Mouse (Mus musculus): ENCODE measurements around the gene Polg2. TPM values are rescaled to one million over a fixed set of nuclear protein-coding genes. Genes with fewer than 3 reads are reported as not detected.
A peak's percentile ranks its signal among the peaks of the same experiment; 100 is the strongest.
"Not testable (repeated sequence)": the region's sequence is repeated elsewhere in the genome, so short reads cannot be mapped to it uniquely, and the experiment has no call there.

Gene Polg2
- polyA plus RNA-seq, 1 experiment from 2014 or later, result 12.9 TPM

DNA sequence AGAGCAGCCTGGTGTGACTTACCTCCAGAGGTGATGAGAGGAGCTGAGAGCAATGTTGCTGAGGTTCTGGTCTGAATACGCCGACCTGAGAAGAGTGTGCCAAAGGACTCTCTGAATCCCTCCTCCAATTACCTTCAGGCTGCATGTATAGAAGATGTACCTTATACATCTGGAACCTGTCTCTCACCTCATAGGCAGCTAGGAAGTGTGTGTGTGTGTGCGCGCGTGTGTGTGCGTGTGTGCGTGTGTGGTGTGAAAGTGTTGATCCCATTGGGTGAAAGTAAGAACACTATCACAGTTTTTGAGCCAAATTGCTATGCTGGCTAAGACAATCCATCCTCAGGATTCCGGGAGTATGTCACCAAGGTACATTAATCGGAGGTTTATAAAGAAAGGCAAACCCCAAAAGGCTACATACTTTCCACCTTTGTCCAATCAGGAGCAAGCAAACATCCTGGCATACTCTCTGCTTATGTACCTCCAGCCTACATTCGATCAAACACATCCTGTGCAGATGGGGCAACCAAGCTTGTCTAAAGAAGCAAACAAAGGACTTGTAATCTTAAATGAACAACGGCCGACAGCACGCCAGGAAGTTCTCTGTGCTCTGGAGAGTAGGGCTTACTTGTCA lies 29.1 kb downstream of the Polg2 start, which contains the start of gene Pecam1:
Pecam1 (minus strand) TSS at position 508 of the 631 bp plus-strand sequence.
- no peak for TF ChIP-seq CTCF (IDR thresholded peaks at IDR 0.05; ENCODE audit: low read depth)
- Histone ChIP-seq H3K27ac (ENCODE audit: low read depth, low read length) (no peak within 1 kb of the TSS), H3K4me1 (replicated peaks; ENCODE audit: control insufficient read depth, insufficient read depth, low read length) (no peaks in the 10 kb centered on the region), H3K27me3 (replicated peaks; ENCODE audit: control insufficient read depth, insufficient read depth, low read length) (no peaks in the 10 kb centered on the region), H3K4me2 (replicated peaks; ENCODE audit: low read depth) (no peak within 1 kb of the TSS), H3K9ac (ENCODE audit: low read depth, low read length) (no peak within 1 kb of the TSS), H3K36me3 (ENCODE audit: control insufficient read depth, insufficient read depth) (no peaks in the 10 kb centered on the region), H3K4me3 (ENCODE audit: low read depth, low read length) (no peak within 1 kb of the TSS), H3K9me3 (ENCODE audit: control insufficient read depth) (no peaks in the 10 kb centered on the region)
- no peak for ATAC-seq
- WGBS, result 71% methylated on average over 13 of the region's 13 CpGs

DNA sequence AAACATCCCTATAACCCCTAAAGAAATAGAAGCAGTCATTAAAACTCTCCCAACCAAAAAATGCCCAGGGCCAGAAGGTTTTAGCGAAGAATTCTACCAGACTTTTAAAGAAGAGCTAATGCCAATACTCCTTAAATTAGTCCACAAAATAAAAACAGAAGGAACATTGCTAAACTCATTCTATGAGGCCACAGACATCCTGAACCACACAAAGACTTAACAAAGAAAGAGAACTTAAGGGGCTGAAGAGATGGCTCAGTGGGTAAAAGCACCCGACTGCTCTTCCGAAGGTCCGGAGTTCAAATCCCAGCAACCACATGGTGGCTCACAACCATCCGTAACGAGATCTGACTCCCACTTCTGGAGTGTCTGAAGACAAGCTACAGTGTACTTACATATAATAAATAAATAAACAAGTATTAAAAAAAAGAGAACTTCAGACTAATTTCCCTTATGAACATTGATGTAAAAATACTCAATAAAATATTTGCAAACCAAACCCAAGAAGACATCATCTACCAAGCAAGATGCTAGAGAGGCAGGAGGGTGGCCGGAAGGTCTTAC lies 29.7 kb downstream of the Polg2 start:
- not testable (repeated sequence) for H3K27me3 ChIP-seq (replicated peaks; ENCODE audit: control insufficient read depth, insufficient read depth, low read length); H3K36me3 ChIP-seq (ENCODE audit: control insufficient read depth, insufficient read depth); ATAC-seq; H3K4me3 ChIP-seq (ENCODE audit: low read depth, low read length); H3K4me1 ChIP-seq (replicated peaks; ENCODE audit: control insufficient read depth, insufficient read depth, low read length); H3K4me2 ChIP-seq (replicated peaks; ENCODE audit: low read depth); H3K9ac ChIP-seq (ENCODE audit: low read depth, low read length); H3K9me3 ChIP-seq (ENCODE audit: control insufficient read depth); H3K27ac ChIP-seq (ENCODE audit: low read depth, low read length)
- 95% methylated on average over 7 of the region's 7 CpGs for WGBS

DNA sequence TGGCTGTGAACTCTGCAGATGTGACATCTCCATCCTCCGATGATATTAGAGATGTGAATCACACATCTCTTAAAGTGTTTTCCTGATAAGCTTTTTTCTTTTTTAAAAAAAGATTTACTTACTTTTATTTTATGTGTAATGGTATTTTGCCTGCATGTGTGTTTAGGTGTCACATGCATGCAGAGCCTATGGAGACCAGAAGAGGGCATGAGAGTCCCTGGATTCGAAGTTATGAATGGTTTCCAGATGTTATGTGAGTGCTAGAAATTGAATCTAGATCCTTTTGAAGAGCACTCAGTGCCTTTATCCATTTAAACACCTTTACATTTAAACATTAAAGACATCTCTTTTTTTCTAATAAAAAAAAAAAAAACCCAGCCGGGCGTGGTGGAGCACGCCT lies 34.4 kb downstream of the Polg2 start:
- Histone ChIP-seq H3K27me3 (replicated peaks; ENCODE audit: control insufficient read depth, insufficient read depth, low read length) (no peaks in the 10 kb centered on the region), H3K27ac (ENCODE audit: low read depth, low read length) (no peak overlapping the region), H3K4me2 (replicated peaks; ENCODE audit: low read depth) (no peak overlapping the region), H3K4me3 (ENCODE audit: low read depth, low read length) (no peak overlapping the region), H3K36me3 (ENCODE audit: control insufficient read depth, insufficient read depth) (no peaks in the 10 kb centered on the region), H3K9me3 (ENCODE audit: control insufficient read depth) (no peaks in the 10 kb centered on the region), H3K4me1 (replicated peaks; ENCODE audit: control insufficient read depth, insufficient read depth, low read length) (no peaks in the 10 kb centered on the region), H3K9ac (ENCODE audit: low read depth, low read length) (no peak overlapping the region)
- WGBS, result 92% methylated on average over 5 of the region's 5 CpGs
- peak; percentile 57 for TF ChIP-seq CTCF (IDR thresholded peaks at IDR 0.05; ENCODE audit: low read depth)
- no peak for ATAC-seq

DNA sequence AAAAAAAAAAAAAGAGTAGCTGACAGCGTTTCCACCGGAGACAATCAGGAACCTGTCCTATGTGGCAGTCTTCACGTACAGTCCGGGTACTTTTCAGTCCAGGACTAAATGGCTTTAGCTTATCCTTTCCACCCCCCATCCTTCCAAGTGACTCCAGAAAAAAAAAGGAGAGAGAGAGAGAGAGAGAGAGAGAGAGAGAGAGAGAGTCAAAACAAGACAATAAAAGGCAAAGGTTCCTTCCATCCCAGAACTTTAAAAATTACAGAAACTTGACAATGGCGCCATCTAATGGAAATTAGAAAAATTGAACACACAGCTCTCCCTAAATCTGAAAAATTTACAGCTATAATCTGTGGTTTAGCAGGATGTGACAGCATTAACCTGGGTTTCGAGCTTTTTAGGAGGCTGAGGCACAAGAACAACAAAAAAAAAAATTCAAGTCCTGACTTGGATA lies 36.9 kb downstream of the Polg2 start:
- no peak for ATAC-seq
- no peak overlapping the region for H3K27ac ChIP-seq (ENCODE audit: low read depth, low read length)

DNA sequence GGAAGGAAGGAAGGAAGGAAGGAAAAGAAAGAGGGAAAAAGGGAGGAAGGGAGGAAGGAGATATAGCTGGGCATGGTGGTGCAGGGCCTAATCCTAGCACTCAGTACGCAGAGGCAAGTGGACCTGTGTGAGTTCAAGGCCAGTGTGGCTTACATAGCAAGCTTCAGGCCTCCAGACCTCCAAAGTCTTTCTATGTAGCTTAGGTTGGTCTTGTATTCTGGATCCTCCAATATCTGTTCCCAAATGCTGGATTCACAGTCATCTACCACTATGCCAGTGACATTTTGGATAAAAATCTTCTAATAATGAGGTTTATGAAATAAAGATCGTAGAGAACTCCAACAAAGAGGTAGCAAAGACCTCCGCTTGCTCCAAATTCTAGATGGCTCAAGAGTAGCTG lies 37.5 kb downstream of the Polg2 start:
- no peaks in the 10 kb centered on the region for H3K4me1 ChIP-seq (replicated peaks; ENCODE audit: control insufficient read depth, insufficient read depth, low read length)
- no peak for TF ChIP-seq CTCF (IDR thresholded peaks at IDR 0.05; ENCODE audit: low read depth)
- H3K27ac ChIP-seq (ENCODE audit: low read depth, low read length), result no peak overlapping the region
- no peak overlapping the region for H3K4me3 ChIP-seq (ENCODE audit: low read depth, low read length)
- H3K36me3 ChIP-seq (ENCODE audit: control insufficient read depth, insufficient read depth), result no peaks in the 10 kb centered on the region
- no peak for ATAC-seq
- no peak overlapping the region for H3K4me2 ChIP-seq (replicated peaks; ENCODE audit: low read depth)
- H3K27me3 ChIP-seq (replicated peaks; ENCODE audit: control insufficient read depth, insufficient read depth, low read length), result no peaks in the 10 kb centered on the region
- H3K9ac ChIP-seq (ENCODE audit: low read depth, low read length), result no peak overlapping the region
- WGBS, result 91% methylated on average over 3 of the region's 3 CpGs
- no peaks in the 10 kb centered on the region for H3K9me3 ChIP-seq (ENCODE audit: control insufficient read depth)

More for the DNA sequence above, 36.9 kb downstream of the Polg2 start:
- Histone ChIP-seq H3K4me2 (replicated peaks; ENCODE audit: low read depth) (no peak overlapping the region), H3K27me3 (replicated peaks; ENCODE audit: control insufficient read depth, insufficient read depth, low read length) (no peaks in the 10 kb centered on the region), H3K9ac (ENCODE audit: low read depth, low read length) (no peak overlapping the region), H3K4me1 (replicated peaks; ENCODE audit: control insufficient read depth, insufficient read depth, low read length) (no peaks in the 10 kb centered on the region), H3K36me3 (ENCODE audit: control insufficient read depth, insufficient read depth) (no peaks in the 10 kb centered on the region), H3K9me3 (ENCODE audit: control insufficient read depth) (no peaks in the 10 kb centered on the region), H3K4me3 (ENCODE audit: low read depth, low read length) (no peak overlapping the region)
- TF ChIP-seq CTCF (IDR thresholded peaks at IDR 0.05; ENCODE audit: low read depth), result peak; percentile 79
- WGBS, result 38% methylated on average over 6 of the region's 6 CpGs

DNA sequence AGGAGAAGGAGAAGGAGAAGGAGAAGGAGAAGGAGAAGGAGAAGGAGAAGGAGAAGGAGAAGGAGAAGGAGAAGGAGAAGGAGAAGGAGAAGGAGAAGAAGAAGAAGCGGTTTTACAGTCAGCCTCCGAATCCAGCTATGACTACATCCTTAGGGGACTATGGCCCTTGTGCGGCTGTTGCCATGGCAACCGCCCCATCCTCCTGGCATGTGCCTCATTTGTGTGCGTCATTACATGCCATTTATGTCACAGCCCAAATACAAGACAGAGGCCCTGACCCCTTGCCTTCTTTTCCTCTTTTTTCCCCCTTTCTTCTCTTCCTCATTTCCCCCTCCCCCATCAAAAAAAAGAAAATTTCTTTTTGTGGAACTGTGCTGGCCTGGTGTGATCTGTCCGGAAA lies 38.1 kb downstream of the Polg2 start:
- no peak overlapping the region for H3K4me2 ChIP-seq (replicated peaks; ENCODE audit: low read depth)
- no peaks in the 10 kb centered on the region for H3K4me1 ChIP-seq (replicated peaks; ENCODE audit: control insufficient read depth, insufficient read depth, low read length)
- WGBS, result 80% methylated on average over 6 of the region's 6 CpGs
- no peak for ATAC-seq
- no peaks in the 10 kb centered on the region for H3K9me3 ChIP-seq (ENCODE audit: control insufficient read depth)
- no peak for TF ChIP-seq CTCF (IDR thresholded peaks at IDR 0.05; ENCODE audit: low read depth)
- no peak overlapping the region for H3K4me3 ChIP-seq (ENCODE audit: low read depth, low read length)
- H3K27ac ChIP-seq (ENCODE audit: low read depth, low read length), result no peak overlapping the region
- H3K9ac ChIP-seq (ENCODE audit: low read depth, low read length), result no peak overlapping the region
- H3K36me3 ChIP-seq (ENCODE audit: control insufficient read depth, insufficient read depth), result no peaks in the 10 kb centered on the region
- H3K27me3 ChIP-seq (replicated peaks; ENCODE audit: control insufficient read depth, insufficient read depth, low read length), result no peaks in the 10 kb centered on the region

DNA sequence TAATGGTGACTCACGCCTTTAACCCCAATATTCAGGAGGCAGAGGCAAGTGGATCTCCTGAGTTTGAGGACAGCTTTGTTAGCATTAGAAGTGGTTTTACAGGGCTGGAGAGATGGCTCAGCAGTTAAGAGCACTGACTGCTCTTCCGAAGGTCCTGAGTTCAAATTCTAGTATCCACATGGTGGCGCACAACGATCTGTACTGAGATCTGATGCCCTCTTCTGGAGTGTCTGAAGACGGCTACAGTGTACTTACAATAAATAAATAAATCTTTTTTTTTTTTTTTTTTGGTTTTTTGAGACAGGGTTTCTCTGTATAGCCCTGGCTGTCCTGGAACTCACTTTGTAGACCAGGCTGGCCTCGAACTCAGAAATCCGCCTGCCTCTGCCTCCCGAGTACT lies 38.6 kb downstream of the Polg2 start:
- H3K27me3 ChIP-seq (replicated peaks; ENCODE audit: control insufficient read depth, insufficient read depth, low read length); H3K27ac ChIP-seq (ENCODE audit: low read depth, low read length); H3K9me3 ChIP-seq (ENCODE audit: control insufficient read depth); H3K4me1 ChIP-seq (replicated peaks; ENCODE audit: control insufficient read depth, insufficient read depth, low read length); H3K4me2 ChIP-seq (replicated peaks; ENCODE audit: low read depth); H3K9ac ChIP-seq (ENCODE audit: low read depth, low read length); H3K4me3 ChIP-seq (ENCODE audit: low read depth, low read length); ATAC-seq; H3K36me3 ChIP-seq (ENCODE audit: control insufficient read depth, insufficient read depth): not testable (repeated sequence)
- 89% methylated on average over 5 of the region's 8 CpGs for WGBS
